ENCODE assay signal across 7 mouse cellular contexts in genomic region chr5:140890050-140890449, GRCm38 (mm10). TPM values are rescaled to one million over a fixed set of nuclear protein-coding genes. Genes with fewer than 3 reads are reported as not detected.
DNase-seq lines count a peak whose midpoint lies in the region; ATAC-seq and TF ChIP-seq lines count a peak whose summit lies in the region.

No protein-coding gene starts in this region.

- H3K4me3 ChIP-seq in left cerebral cortex, adult 2 months: no peak overlapping the region
- no peak overlapping the region for H3K4me3 ChIP-seq in hindbrain, embryonic 11.5 days (ENCODE audit: low read depth, low read length)
- H3K4me3 ChIP-seq in forebrain, embryonic 14.5 days (ENCODE audit: low read depth, low read length): no peak overlapping the region

- intact Hi-C loops in left cerebral cortex, postnatal 36 days (cut with DNase I): no loop called here
- intact Hi-C loops in left cerebral cortex, adult 2 months (cut with DNase I): loop anchor here (2.0 to 5.0 kb wide), 2 partner anchors 73 to 187 kb away; no protein-coding TSS in a partner anchor

- no peaks in the 10 kb centered on the region for H3K27me3 ChIP-seq in hindbrain, embryonic 11.5 days (ENCODE audit: control insufficient read depth, insufficient read depth, low read length)
- H3K27me3 ChIP-seq in forebrain, embryonic 14.5 days (replicated peaks; ENCODE audit: control insufficient read depth, insufficient read depth, low read length): no peaks in the 10 kb centered on the region

- no peaks in the 10 kb centered on the region for H3K4me1 ChIP-seq in hindbrain, embryonic 11.5 days (replicated peaks; ENCODE audit: control insufficient read depth, insufficient read depth, low read length)
- H3K4me1 ChIP-seq in forebrain, embryonic 14.5 days (ENCODE audit: control insufficient read depth, insufficient read depth, low read length): no peaks in the 10 kb centered on the region

- no peak overlapping the region for H3K4me2 ChIP-seq in hindbrain, embryonic 11.5 days (replicated peaks; ENCODE audit: low read depth, low read length)
- H3K4me2 ChIP-seq in forebrain, embryonic 14.5 days (ENCODE audit: low read length): no peak overlapping the region

- H3K9ac ChIP-seq in hindbrain, embryonic 11.5 days (ENCODE audit: low read depth, low read length): no peak overlapping the region
- H3K9ac ChIP-seq in forebrain, embryonic 14.5 days (ENCODE audit: low read length): no peak overlapping the region

- TF ChIP-seq CTCF in left cerebral cortex, adult 2 months (IDR thresholded peaks at IDR 0.05): no peak

- WGBS in hindbrain, embryonic 11.5 days: 71% methylated on average over 14 of the region's 14 CpGs
- WGBS in forebrain, embryonic 14.5 days: 74% methylated on average over 14 of the region's 14 CpGs

- no peak overlapping the region for H3K27ac ChIP-seq in left cerebral cortex, adult 2 months
- no peak overlapping the region for H3K27ac ChIP-seq in hindbrain, embryonic 11.5 days (ENCODE audit: low read depth, low read length)
- no peak overlapping the region for H3K27ac ChIP-seq in forebrain, embryonic 14.5 days (ENCODE audit: low read depth, low read length)

- no peak for ATAC-seq in hindbrain, embryonic 11.5 days (ENCODE audit: low FRiP score)
- ATAC-seq in megakaryocyte, adult 5-6 weeks (ENCODE audit: poor library complexity, severe bottlenecking): 0 out of 2 replicates have a peak, but pooled peaks have one; percentile 8
- ATAC-seq in forebrain, embryonic 14.5 days: no peak

- no peaks in the 10 kb centered on the region for H3K36me3 ChIP-seq in hindbrain, embryonic 11.5 days (ENCODE audit: control insufficient read depth, insufficient read depth, low read length)
- H3K36me3 ChIP-seq in forebrain, embryonic 14.5 days (ENCODE audit: control insufficient read depth, insufficient read depth, low read length): no peaks in the 10 kb centered on the region

- H3K9me3 ChIP-seq in hindbrain, embryonic 11.5 days (ENCODE audit: control insufficient read depth, low read length): no peaks in the 10 kb centered on the region
- no peaks in the 10 kb centered on the region for H3K9me3 ChIP-seq in forebrain, embryonic 14.5 days (replicated peaks; ENCODE audit: control insufficient read depth, low read length)

- DNase-seq in left cerebral cortex, postnatal 36 days (ENCODE audit: low spot score in 2 of 2): peak; percentile 18 to 24
- DNase-seq in left cerebral cortex, adult 2 months (ENCODE audit: extremely low spot score in 1 of 2, low spot score in 2 of 2): no peak
- peak; percentile 24 to 31 for DNase-seq in heart, adult 9 months (ENCODE audit: low spot score in 2 of 2)
- DNase-seq in hindbrain, embryonic 11.5 days (ENCODE audit: low spot score): peak; percentile 26
- DNase-seq in adrenal gland, postnatal 25 days: no peak
- no peak for DNase-seq in forebrain, embryonic 14.5 days (ENCODE audit: low spot score)

RNA-seq across cellular contexts. Expression of gene Gna12, which starts 59.8 kb away (rescaled TPM):
- total RNA-seq in left cerebral cortex, postnatal 36 days (2021): 10 to 100 TPM; 67.4 to 86.6 TPM
- total RNA-seq in left cerebral cortex, adult 2 months (2021): 10 to 100 TPM; 62.2 to 67.6 TPM
- polyA plus RNA-seq in hindbrain, embryonic 11.5 days (2014; fragmentation: Nextera tagmentation; extraction: Ambion mirVana): 17.2 and 32.3 TPM in 2 replicates
- 21.0 and 24.6 TPM in 2 replicates for total RNA-seq in megakaryocyte, adult 5-6 weeks (2015)
- 15.9 and 20.3 TPM in 2 replicates for total RNA-seq in megakaryocyte, adult 5-6 weeks (2017)
- 129 and 166 TPM in 2 replicates for total RNA-seq in adrenal gland, postnatal 25 days (2021)
- polyA plus RNA-seq in forebrain, embryonic 14.5 days (2014; fragmentation: Nextera tagmentation; extraction: Ambion mirVana): 17.4 and 19.9 TPM in 2 replicates

Comparison
In these comparisons a context has a peak if more than half of its experiments do, and no peak if none do; other contexts are left out.
1. DNase-seq: peak in left cerebral cortex, postnatal 36 days (2 of 2), heart, adult 9 months (2 of 2) and hindbrain, embryonic 11.5 days (single experiment); none in left cerebral cortex, adult 2 months (0 of 2), adrenal gland, postnatal 25 days (single experiment) and forebrain, embryonic 14.5 days (single experiment).